Mouse (Mus musculus) lung, postnatal 0 days (tissue): ENCODE data around the gene Olfr1136. TPM values are rescaled to one million over a fixed set of nuclear protein-coding genes. Genes with fewer than 3 reads are reported as not detected.

Experiments
- ATAC-seq: fragments of 200-750 bp; cut with Nextera tagmentation; 2 replicates; pipeline ENCODE4 v1.8.0; 2017; ENCODE audit warnings: moderate library complexity
- DNase-seq: peaks from one replicate; pipeline ENCODE4 v3.0.0-alpha.2; 2016; ENCODE audit warnings: low spot score
- H3K27ac ChIP-seq: fragments of 300-500 bp; sonication (generic); 2 replicates; pipeline ENCODE4 v1.5.1; 2014; ENCODE audit warnings: antibody characterized with exemption, mild to moderate bottlenecking, low read length, mixed read lengths
- H3K27me3 ChIP-seq: fragments of 300-500 bp; sonication (generic); replicated peaks from 2 replicates; pipeline ENCODE4 v1.6.1; 2014; ENCODE audit warnings: low read length, mixed read lengths; ENCODE audit not compliant: insufficient read depth
- H3K36me3 ChIP-seq: fragments of 300-500 bp; sonication (generic); 2 replicates; pipeline ENCODE4 v1.6.1; 2014; ENCODE audit warnings: low read length, mixed read lengths; ENCODE audit not compliant: insufficient read depth
- H3K4me1 ChIP-seq: fragments of 300-500 bp; sonication (generic); 2 replicates; pipeline ENCODE4 v1.6.1; 2014; ENCODE audit warnings: antibody characterized with exemption, low read depth, low read length, mixed read lengths; ENCODE audit not compliant: insufficient read depth
- H3K4me2 ChIP-seq: fragments of 300-500 bp; sonication (generic); replicated peaks from 2 replicates; pipeline ENCODE4 v1.6.1; 2014; ENCODE audit warnings: low read depth, mild to moderate bottlenecking, low read length, moderate library complexity, mixed read lengths
- H3K4me3 ChIP-seq: fragments of 300-500 bp; sonication (generic); 2 replicates; pipeline ENCODE4 v1.5.1; 2014; ENCODE audit warnings: low read depth, low read length
- H3K9ac ChIP-seq: fragments of 300-500 bp; sonication (generic); replicated peaks from 2 replicates; pipeline ENCODE4 v1.6.1; 2014; ENCODE audit warnings: low read depth, mild to moderate bottlenecking
- H3K9me3 ChIP-seq: fragments of 300-500 bp; sonication (generic); 2 replicates; pipeline ENCODE4 v1.6.1; 2016; ENCODE audit warnings: low read length, mixed read lengths
- CTCF ChIP-seq: IDR thresholded peaks from 2 replicates; pipeline ENCODE4 v1.5.1; 2016; ENCODE audit warnings: antibody characterized with exemption, mild to moderate bottlenecking
- EP300 ChIP-seq: IDR thresholded peaks from 2 replicates; pipeline ENCODE4 v1.6.1; 2016; ENCODE audit warnings: antibody characterized with exemption, mild to moderate bottlenecking, control low read depth
- WGBS: fragments of 180-500 bp; shearing (Covaris S2); extraction: QIAGEN DNeasy Blood & Tissue Kit; methylation state at CpG from one replicate; pipeline ENCODE4 v1.1.7; 2014; 5-methylcytosine and 5-hydroxymethylcytosine counted together
- polyA plus RNA-seq: library from polyadenylated mRNA; unstranded; fragments of >200 nt; fragmentation: Nextera tagmentation; extraction: Ambion mirVana; gene quantifications from 2 replicates; pipeline ENCODE4 v1.2.1, GENCODE M21; 2015

The Olfr1136 gene
- polyA plus RNA-seq, result not detected in 2 replicates

- no peak for DNase-seq
- Histone ChIP-seq H3K4me2 (no peak within 1 kb of the TSS), H3K27me3 (no peaks in the 10 kb centered on the region), H3K27ac (no peak within 1 kb of the TSS), H3K4me1 (no peaks in the 10 kb centered on the region), H3K4me3 (no peak within 1 kb of the TSS), H3K36me3 (no peaks in the 10 kb centered on the region), H3K9ac (no peak within 1 kb of the TSS), H3K9me3 (no peaks in the 10 kb centered on the region)
- ATAC-seq, result no peak
- TF ChIP-seq CTCF (no peak), EP300 (no peak)
Observed at GRCm38 (mm10) chr2:87693847-87694246, at the start of gene Olfr1136. Gene Olfr1136, minus strand, starts transcription at chr2:87693947.

GRCm38 (mm10) chr2:87743452-87743851, 49.7 kb upstream of the Olfr1136 start, which contains the start of gene Olfr1140:
Gene Olfr1140, plus strand, starts transcription at chr2:87743752.
- Histone ChIP-seq H3K4me1 (no peaks in the 10 kb centered on the region), H3K9ac (no peak within 1 kb of the TSS), H3K4me2 (no peak within 1 kb of the TSS), H3K27me3 (no peaks in the 10 kb centered on the region), H3K4me3 (no peak within 1 kb of the TSS), H3K9me3 (no peaks in the 10 kb centered on the region), H3K27ac (no peak within 1 kb of the TSS), H3K36me3 (no peaks in the 10 kb centered on the region)
- 72% methylated on average over 3 of the region's 3 CpGs for WGBS
- TF ChIP-seq EP300 (no peak), CTCF (no peak)
- DNase-seq (no peak), ATAC-seq (no peak)

- no peak for DNase-seq
- Histone ChIP-seq H3K27me3 (no peaks in the 10 kb centered on the region), H3K36me3 (no peaks in the 10 kb centered on the region), H3K9me3 (no peaks in the 10 kb centered on the region), H3K27ac (no peak within 1 kb of the TSS), H3K4me1 (no peaks in the 10 kb centered on the region), H3K4me2 (no peak within 1 kb of the TSS), H3K4me3 (no peak within 1 kb of the TSS), H3K9ac (no peak within 1 kb of the TSS)
- no peak for TF ChIP-seq CTCF
- TF ChIP-seq EP300, result no peak
- no peak for ATAC-seq
- 85% methylated on average over 1 of the region's 1 CpGs for WGBS
Observed at GRCm38 (mm10) chr2:87739878-87740277, 46.1 kb upstream of the Olfr1136 start, which contains the start of gene Olfr1138. Gene Olfr1138, minus strand, starts transcription at chr2:87739978.

GRCm38 (mm10) chr2:87713079-87713478, 19.3 kb upstream of the Olfr1136 start, which contains the start of gene Olfr1137:
Gene Olfr1137, minus strand, starts transcription at chr2:87713179.
- no peak for ATAC-seq
- no peaks in the 10 kb centered on the region for H3K27me3 ChIP-seq
- DNase-seq, result no peak
- TF ChIP-seq CTCF (no peak), EP300 (no peak)
- H3K27ac ChIP-seq, result no peak within 1 kb of the TSS
- H3K4me3 ChIP-seq, result no peak within 1 kb of the TSS
- H3K36me3 ChIP-seq, result no peaks in the 10 kb centered on the region
- no peaks in the 10 kb centered on the region for H3K9me3 ChIP-seq
- no peak within 1 kb of the TSS for H3K9ac ChIP-seq
- no peak within 1 kb of the TSS for H3K4me2 ChIP-seq
- no peaks in the 10 kb centered on the region for H3K4me1 ChIP-seq

GRCm38 (mm10) chr2:87673564-87673963, 20.2 kb downstream of the Olfr1136 start, which contains the start of gene Olfr1135:
Gene Olfr1135, minus strand, starts transcription at chr2:87673664.
- TF ChIP-seq CTCF, result no peak
- no peak for TF ChIP-seq EP300
- ATAC-seq (no peak), DNase-seq (no peak)
- H3K36me3 ChIP-seq, result no peaks in the 10 kb centered on the region
- H3K27ac ChIP-seq, result no peak within 1 kb of the TSS
- H3K27me3 ChIP-seq, result no peaks in the 10 kb centered on the region
- no peaks in the 10 kb centered on the region for H3K9me3 ChIP-seq
- no peaks in the 10 kb centered on the region for H3K4me1 ChIP-seq
- H3K9ac ChIP-seq, result no peak within 1 kb of the TSS
- no peak within 1 kb of the TSS for H3K4me2 ChIP-seq
- no peak within 1 kb of the TSS for H3K4me3 ChIP-seq
- 6% methylated on average over 1 of the region's 1 CpGs for WGBS

- ATAC-seq (no peak), DNase-seq (no peak)
- WGBS, result 76% methylated on average over 2 of the region's 2 CpGs
- Histone ChIP-seq H3K36me3 (no peaks in the 10 kb centered on the region), H3K9me3 (no peaks in the 10 kb centered on the region), H3K4me2 (no peak within 1 kb of the TSS), H3K4me3 (no peak within 1 kb of the TSS), H3K4me1 (no peaks in the 10 kb centered on the region), H3K27me3 (no peaks in the 10 kb centered on the region), H3K9ac (no peak within 1 kb of the TSS), H3K27ac (no peak within 1 kb of the TSS)
- no peak for TF ChIP-seq EP300
- TF ChIP-seq CTCF, result no peak
Observed at GRCm38 (mm10) chr2:87658360-87658759, 35.4 kb downstream of the Olfr1136 start, which contains the start of gene Olfr1134. Gene Olfr1134, minus strand, starts transcription at chr2:87658460.

GRCm38 (mm10) chr2:87647274-87647673, 46.5 kb downstream of the Olfr1136 start, which contains the start of gene Olfr1133:
Gene Olfr1133, minus strand, starts transcription at chr2:87647374.
- no peak for DNase-seq
- ATAC-seq, result no peak

More at GRCm38 (mm10) chr2:87647274-87647673, 46.5 kb downstream of the Olfr1136 start, which contains the start of gene Olfr1133:
- H3K4me1 ChIP-seq, result no peaks in the 10 kb centered on the region
- H3K4me2 ChIP-seq, result no peak within 1 kb of the TSS
- no peaks in the 10 kb centered on the region for H3K9me3 ChIP-seq
- no peaks in the 10 kb centered on the region for H3K36me3 ChIP-seq
- no peak within 1 kb of the TSS for H3K27ac ChIP-seq
- H3K4me3 ChIP-seq, result no peak within 1 kb of the TSS
- H3K9ac ChIP-seq, result no peak within 1 kb of the TSS
- no peaks in the 10 kb centered on the region for H3K27me3 ChIP-seq
- TF ChIP-seq CTCF (no peak), EP300 (no peak)

Other genes starting within 250 kb of the Olfr1136 start
- gene Olfr1126, start 240.0 kb downstream of the Olfr1136 start, polyA plus RNA-seq, result not detected in 2 replicates
- gene Pramel7, start 196.9 kb downstream of the Olfr1136 start, polyA plus RNA-seq, result not detected in 2 replicates
- gene Pramel6, start 187.4 kb downstream of the Olfr1136 start, polyA plus RNA-seq, result not detected in 2 replicates
- gene Olfr153, start 162.2 kb downstream of the Olfr1136 start, polyA plus RNA-seq, result not detected in 2 replicates
- gene Olfr1128, start 148.4 kb downstream of the Olfr1136 start, polyA plus RNA-seq, result not detected in 2 replicates
- gene Olfr1129, start 120.0 kb downstream of the Olfr1136 start, polyA plus RNA-seq, result not detected in 2 replicates
- not detected in 2 replicates for gene Olfr1130, start 87.7 kb downstream of the Olfr1136 start, polyA plus RNA-seq
- not detected in 2 replicates for gene Olfr1131, start 66.8 kb downstream of the Olfr1136 start, polyA plus RNA-seq
- gene Olfr1132, start 56.4 kb downstream of the Olfr1136 start, polyA plus RNA-seq, result not detected in 2 replicates
- not detected in 2 replicates for gene Olfr1133, start 46.6 kb downstream of the Olfr1136 start, polyA plus RNA-seq
- not detected in 2 replicates for gene Olfr1134, start 35.5 kb downstream of the Olfr1136 start, polyA plus RNA-seq
- gene Olfr1135, start 20.3 kb downstream of the Olfr1136 start, polyA plus RNA-seq, result not detected in 2 replicates
- gene Olfr1137, start 19.2 kb upstream of the Olfr1136 start, polyA plus RNA-seq, result not detected in 2 replicates
- not detected in 2 replicates for gene Olfr1138, start 46.0 kb upstream of the Olfr1136 start, polyA plus RNA-seq
- gene Olfr1140, start 49.8 kb upstream of the Olfr1136 start, polyA plus RNA-seq, result not detected in 2 replicates
- gene Olfr1141, start 60.0 kb upstream of the Olfr1136 start, polyA plus RNA-seq, result not detected in 2 replicates
- not detected in 2 replicates for gene Olfr152, start 85.5 kb upstream of the Olfr1136 start, polyA plus RNA-seq
- gene Olfr1143, start 106.6 kb upstream of the Olfr1136 start, polyA plus RNA-seq, result not detected in 2 replicates
- not detected in 2 replicates for gene Olfr1145, start 115.9 kb upstream of the Olfr1136 start, polyA plus RNA-seq
- not detected in 2 replicates for gene Olfr1148, start 136.6 kb upstream of the Olfr1136 start, polyA plus RNA-seq
- not detected in 2 replicates for gene Olfr1150-ps1, start 150.0 kb upstream of the Olfr1136 start, polyA plus RNA-seq
- gene Olfr1151, start 161.9 kb upstream of the Olfr1136 start, polyA plus RNA-seq, result not detected in 2 replicates
- not detected in 2 replicates for gene Olfr1152, start 172.5 kb upstream of the Olfr1136 start, polyA plus RNA-seq
- gene Olfr1153, start 201.0 kb upstream of the Olfr1136 start, polyA plus RNA-seq, result not detected in 2 replicates
- gene Olfr1154, start 211.2 kb upstream of the Olfr1136 start, polyA plus RNA-seq, result not detected in 2 replicates